Mouse (Mus musculus): ENCODE measurements around the gene Cd37.

GRCm38 (mm10) chr7:45221680-45222079, 17.2 kb downstream of the Cd37 start:
- TF ChIP-seq CTCF (IDR thresholded peaks at IDR 0.05; ENCODE audit: low read depth, low read length) (no peak), POLR2A (IDR thresholded peaks at IDR 0.05; ENCODE audit: borderline replicate concordance, low read depth, low read length) (no peak)

Measured in bone marrow macrophage, adult 2 months (primary cell).